Mouse (Mus musculus) ES-E14 (cell line): ENCODE data around the gene Ntrk3.

Experiments
- CHD2 ChIP-seq: IDR thresholded peaks from 2 replicates; pipeline ENCODE4 v1.6.1; 2014; ENCODE audit warnings: mild to moderate bottlenecking, low read depth, low read length, inconsistent platforms
- HCFC1 ChIP-seq: IDR thresholded peaks from 2 replicates; pipeline ENCODE4 v1.6.1; 2012; ENCODE audit warnings: low read length, inconsistent platforms, borderline replicate concordance; ENCODE audit not compliant: insufficient read depth
- MAFK ChIP-seq: IDR thresholded peaks from 2 replicates; pipeline ENCODE4 v1.6.1; 2014; ENCODE audit warnings: mild to moderate bottlenecking, low read depth, low read length, inconsistent platforms; ENCODE audit not compliant: insufficient read depth
- ZC3H11A ChIP-seq: IDR thresholded peaks from 2 replicates; pipeline ENCODE4 v1.6.1; 2012; ENCODE audit warnings: low read depth, mild to moderate bottlenecking, inconsistent platforms, low read length, borderline replicate concordance
- ZNF384 ChIP-seq: IDR thresholded peaks from 2 replicates; pipeline ENCODE4 v1.6.1; 2012; ENCODE audit warnings: low read depth, low read length, inconsistent platforms

DNA sequence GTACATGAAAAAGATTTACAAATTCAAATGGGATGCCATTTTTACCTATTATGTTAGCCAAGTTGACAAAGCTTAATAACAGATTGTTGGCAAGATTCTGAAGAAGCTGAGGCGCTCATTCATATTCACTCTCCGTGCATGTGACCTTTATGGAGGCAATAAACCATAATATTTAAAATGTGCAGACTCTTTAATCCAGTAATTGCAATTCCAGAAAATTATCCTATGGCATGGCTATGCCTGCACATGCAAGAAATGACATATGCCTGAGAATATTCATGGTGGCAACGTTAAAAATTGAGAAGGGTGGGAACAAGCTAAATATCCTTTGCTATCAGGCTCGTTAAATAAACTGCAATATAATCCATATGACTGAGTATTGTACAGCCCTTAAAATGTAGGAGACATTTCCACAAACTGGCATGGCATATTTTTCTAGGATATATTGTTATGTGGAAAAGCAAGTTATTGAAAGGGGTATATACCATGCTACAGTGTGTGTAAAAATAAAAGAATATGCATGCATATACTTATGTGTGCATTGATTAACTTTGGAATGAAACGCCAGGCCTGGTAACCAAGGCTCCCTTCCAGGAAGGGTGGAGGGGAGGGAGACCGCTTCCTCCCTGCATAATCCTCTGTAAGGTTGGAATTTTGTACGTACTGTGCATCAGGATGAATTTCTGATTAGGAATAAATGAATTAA lies 16.1 kb upstream of the Ntrk3 start:
- TF ChIP-seq ZC3H11A = no peak
- no peak for TF ChIP-seq HCFC1
- no peak for TF ChIP-seq CHD2
- TF ChIP-seq MAFK = no peak
- no peak for TF ChIP-seq ZNF384
